Mouse (Mus musculus) intestine, embryonic 15.5 days (tissue): ENCODE data around the gene Dpy19l3. TPM values are rescaled to one million over a fixed set of nuclear protein-coding genes. Genes with fewer than 3 reads are reported as not detected.

ENCODE experiments used
- ATAC-seq: fragments of 200-750 bp; cut with Nextera tagmentation; 2 replicates; pipeline ENCODE4 v1.8.0; 2017; ENCODE audit warnings: moderate TSS enrichment, moderate library complexity
- H3K27ac ChIP-seq: fragments of 300-500 bp; sonication (generic); 2 replicates; pipeline ENCODE4 v1.5.1; 2015; ENCODE audit warnings: mild to moderate bottlenecking, inconsistent platforms
- H3K27me3 ChIP-seq: fragments of 300-500 bp; sonication (generic); replicated peaks from 2 replicates; pipeline ENCODE4 v1.6.1; 2015; ENCODE audit warnings: inconsistent platforms
- H3K36me3 ChIP-seq: fragments of 300-500 bp; sonication (generic); 2 replicates; pipeline ENCODE4 v1.6.1; 2015; ENCODE audit warnings: inconsistent platforms
- H3K4me1 ChIP-seq: fragments of 300-500 bp; sonication (generic); replicated peaks from 2 replicates; pipeline ENCODE4 v1.6.1; 2015; ENCODE audit warnings: inconsistent platforms
- H3K4me2 ChIP-seq: fragments of 300-500 bp; sonication (generic); replicated peaks from 2 replicates; pipeline ENCODE4 v1.6.1; 2015; ENCODE audit warnings: mild to moderate bottlenecking, inconsistent platforms
- H3K4me3 ChIP-seq: fragments of 300-500 bp; sonication (generic); replicated peaks from 2 replicates; pipeline ENCODE4 v1.5.1; 2015; ENCODE audit warnings: inconsistent platforms
- H3K9ac ChIP-seq: fragments of 300-500 bp; sonication (generic); 2 replicates; pipeline ENCODE4 v1.6.1; 2015; ENCODE audit warnings: inconsistent platforms
- H3K9me3 ChIP-seq: fragments of 300-500 bp; sonication (generic); 2 replicates; pipeline ENCODE4 v1.6.1; 2016; ENCODE audit warnings: inconsistent platforms
- WGBS: fragments of 180-500 bp; shearing (Covaris S2); methylation state at CpG from one replicate; pipeline ENCODE4 v1.1.7; 2015; 5-methylcytosine and 5-hydroxymethylcytosine counted together
- polyA plus RNA-seq: library from polyadenylated mRNA; unstranded; fragments of >200 nt; fragmentation: Nextera tagmentation; extraction: Ambion mirVana; gene quantifications from 2 replicates; pipeline ENCODE4 v1.2.1, GENCODE M21; 2015

The Dpy19l3 gene
- 15.6 and 17.5 TPM in 2 replicates for polyA plus RNA-seq

GRCm38 (mm10) chr7:35754033-35754885, at the start of gene Dpy19l3:
Gene Dpy19l3 (minus strand): TSS chr7:35754454.
- Histone ChIP-seq H3K9me3 (no peaks in the 10 kb centered on the region), H3K4me3 (peak within 1 kb of the TSS; percentile 89), H3K4me2 (peak within 1 kb of the TSS; percentile 95), H3K27me3 (no peaks in the 10 kb centered on the region), H3K36me3 (no peaks in the 10 kb centered on the region), H3K27ac (0 out of 2 replicates have a peak within 1 kb of the TSS, but pooled peaks have one; percentile 17), H3K9ac (peak within 1 kb of the TSS; percentile 70), H3K4me1 (peaks cover 5% of the 10 kb centered on the region; the same call in 1 of the 2 replicates)
- under 1% methylated on average over 70 of the region's 70 CpGs for WGBS
- peak; percentile 98 for ATAC-seq

- Histone ChIP-seq H3K4me2 (peak within 1 kb of the TSS; percentile 66), H3K27ac (peak within 1 kb of the TSS; percentile 78), H3K9ac (peak within 1 kb of the TSS; percentile 99), H3K4me3 (peak within 1 kb of the TSS; percentile 90), H3K4me1 (peaks cover 5% of the 10 kb centered on the region; the same call in 1 of the 2 replicates), H3K27me3 (no peaks in the 10 kb centered on the region), H3K9me3 (no peaks in the 10 kb centered on the region), H3K36me3 (peaks cover 10% of the 10 kb centered on the region)
- WGBS: 19% methylated on average over 26 of the region's 26 CpGs
- ATAC-seq: peak; percentile 98
Measured at GRCm38 (mm10) chr7:35802906-35803595, 48.8 kb upstream of the Dpy19l3 start, which contains the start of gene Zfp507. Gene Zfp507 (minus strand): TSS chr7:35803003.

GRCm38 (mm10) chr7:35802201-35802905, 48.1 kb upstream of the Dpy19l3 start:
- H3K4me1 ChIP-seq: peaks cover 5% of the 10 kb centered on the region; the same call in 1 of the 2 replicates
- H3K27me3 ChIP-seq: no peaks in the 10 kb centered on the region
- ATAC-seq: peak; percentile 92
- H3K27ac ChIP-seq: peak overlapping the region; percentile 78
- H3K4me3 ChIP-seq: peak overlapping the region; percentile 90
- H3K9me3 ChIP-seq: no peaks in the 10 kb centered on the region
- H3K4me2 ChIP-seq: peak overlapping the region; percentile 66
- peaks cover 10% of the 10 kb centered on the region for H3K36me3 ChIP-seq
- under 1% methylated on average over 45 of the region's 49 CpGs for WGBS
- peak overlapping the region; percentile 99 for H3K9ac ChIP-seq

- H3K9ac ChIP-seq: no peak overlapping the region
- peaks cover 3% of the 10 kb centered on the region; the same call in 1 of the 2 replicates for H3K4me1 ChIP-seq
- H3K9me3 ChIP-seq: no peaks in the 10 kb centered on the region
- H3K27me3 ChIP-seq: no peaks in the 10 kb centered on the region
- H3K4me2 ChIP-seq: no peak overlapping the region
- no peak overlapping the region for H3K27ac ChIP-seq
- peaks cover 45% of the 10 kb centered on the region for H3K36me3 ChIP-seq
- no peak for ATAC-seq
- WGBS: 41% methylated on average over 7 of the region's 7 CpGs
- H3K4me3 ChIP-seq: no peak overlapping the region
Measured at GRCm38 (mm10) chr7:35796123-35796522, 41.9 kb upstream of the Dpy19l3 start.

DNA sequence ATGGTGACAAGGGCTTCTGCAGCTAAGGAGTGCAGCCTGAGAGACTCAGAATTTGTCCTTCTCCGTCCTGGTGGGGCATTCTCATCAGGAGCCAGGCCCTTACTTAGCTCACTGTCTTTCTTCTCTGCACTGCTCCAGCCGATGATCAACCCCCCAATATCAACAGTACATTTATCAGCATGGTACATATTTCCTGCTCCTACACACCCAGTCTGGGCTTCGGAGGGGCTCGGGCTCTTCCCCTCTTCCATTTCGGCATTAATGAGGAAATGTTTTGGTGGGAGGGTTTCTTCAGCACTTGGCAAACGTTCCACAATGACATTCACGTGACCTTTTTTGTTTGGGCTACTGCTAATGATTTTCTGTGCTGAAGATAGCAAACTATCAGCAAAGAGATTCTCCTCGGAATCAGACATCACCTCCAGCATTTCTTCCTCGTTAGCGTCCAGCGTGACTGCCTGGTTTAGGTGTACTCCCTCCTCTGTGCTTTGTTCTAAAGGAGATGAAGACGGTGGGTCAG, 40.0 kb upstream of the Dpy19l3 start:
- no peak overlapping the region for H3K27ac ChIP-seq
- H3K4me3 ChIP-seq: no peak overlapping the region
- no peak overlapping the region for H3K4me2 ChIP-seq
- no peaks in the 10 kb centered on the region; the same call in 1 of the 2 replicates for H3K4me1 ChIP-seq
- H3K9me3 ChIP-seq: no peaks in the 10 kb centered on the region
- ATAC-seq: no peak
- H3K36me3 ChIP-seq: peaks cover 46% of the 10 kb centered on the region
- 76% methylated on average over 12 of the region's 12 CpGs for WGBS
- no peaks in the 10 kb centered on the region for H3K27me3 ChIP-seq
- no peak overlapping the region for H3K9ac ChIP-seq

DNA sequence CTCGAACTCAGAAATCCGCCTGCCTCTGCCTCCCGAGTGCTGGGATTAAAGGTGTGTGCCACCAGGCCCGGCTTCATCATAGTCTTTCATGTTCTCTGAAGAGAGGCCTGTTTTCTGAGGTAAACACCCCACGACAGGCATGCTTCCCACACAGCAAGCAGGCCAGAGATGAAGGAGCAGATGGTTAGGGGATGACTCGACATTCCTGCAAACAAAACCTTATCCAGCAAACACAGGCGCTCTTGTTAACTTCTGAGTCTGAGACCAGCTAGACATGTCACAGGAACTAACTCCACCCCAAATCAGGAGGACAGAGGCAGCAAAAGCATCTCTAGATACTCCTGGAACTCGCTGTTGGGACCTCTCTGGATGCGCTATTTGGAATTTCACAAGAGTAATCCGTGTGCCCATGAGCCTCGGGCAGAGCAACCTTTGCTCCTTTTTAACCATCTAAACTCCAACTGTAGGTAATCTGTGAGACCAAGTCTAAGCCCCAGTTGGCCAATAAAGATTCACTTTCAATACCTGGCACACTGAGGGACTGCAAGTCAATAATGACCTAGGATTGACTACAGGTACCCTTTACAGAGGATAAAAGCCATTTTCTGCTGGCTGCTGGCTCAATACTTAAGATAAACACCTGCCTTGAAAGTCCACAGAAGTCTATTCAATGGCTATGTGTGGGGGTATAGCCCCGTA, 38.0 kb upstream of the Dpy19l3 start:
- Histone ChIP-seq H3K27ac (no peak overlapping the region), H3K4me2 (no peak overlapping the region), H3K36me3 (peaks cover 40% of the 10 kb centered on the region), H3K9ac (no peak overlapping the region), H3K27me3 (no peaks in the 10 kb centered on the region), H3K4me3 (no peak overlapping the region), H3K4me1 (no peaks in the 10 kb centered on the region; the same call in 1 of the 2 replicates), H3K9me3 (no peaks in the 10 kb centered on the region)
- ATAC-seq: no peak
- 74% methylated on average over 12 of the region's 12 CpGs for WGBS

DNA sequence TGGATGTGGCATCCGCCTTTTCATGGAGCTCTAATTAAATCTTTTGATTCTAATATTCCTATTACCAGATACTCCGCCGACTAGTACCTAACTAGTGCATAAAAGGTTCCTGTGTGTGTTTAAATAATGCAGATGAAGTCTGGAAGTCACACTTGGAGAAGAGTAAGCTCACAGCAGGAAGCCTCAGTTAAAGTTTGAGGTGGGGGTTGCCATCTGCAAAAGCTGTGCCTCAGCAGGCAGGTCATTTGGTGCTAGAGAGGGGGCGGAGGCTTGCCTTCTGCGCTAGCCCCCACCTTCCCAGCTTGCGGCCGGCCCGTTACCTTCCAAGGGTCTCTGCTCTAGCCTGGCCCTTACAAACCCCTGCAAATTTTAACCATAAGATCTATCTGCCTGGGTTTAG, 36.7 kb upstream of the Dpy19l3 start:
- WGBS: 74% methylated on average over 8 of the region's 8 CpGs
- Histone ChIP-seq H3K27me3 (no peaks in the 10 kb centered on the region), H3K9me3 (no peaks in the 10 kb centered on the region), H3K4me1 (no peaks in the 10 kb centered on the region), H3K9ac (no peak overlapping the region), H3K27ac (no peak overlapping the region), H3K36me3 (peaks cover 33% of the 10 kb centered on the region), H3K4me3 (no peak overlapping the region), H3K4me2 (no peak overlapping the region)
- no peak for ATAC-seq

DNA sequence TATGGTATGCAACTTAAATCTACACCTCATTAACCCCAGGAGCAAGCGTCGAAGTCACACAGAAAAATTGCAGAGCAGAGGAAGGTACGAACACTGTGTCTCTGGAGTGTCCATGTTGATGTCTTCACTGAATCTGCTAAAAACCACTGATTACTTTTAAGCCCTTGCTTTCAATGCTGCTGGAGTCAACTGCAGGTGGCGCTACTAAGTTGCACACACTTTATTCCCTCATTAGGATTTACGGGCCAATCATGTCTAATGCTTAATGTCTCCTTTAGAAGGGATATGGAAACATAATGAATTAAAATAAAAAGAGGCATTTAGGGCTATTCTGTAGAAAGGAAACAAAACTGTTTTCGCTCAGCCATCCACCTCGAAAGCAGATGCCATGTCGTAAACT, 35.9 kb upstream of the Dpy19l3 start:
- H3K9me3 ChIP-seq: no peaks in the 10 kb centered on the region
- H3K27ac ChIP-seq: no peak overlapping the region
- H3K36me3 ChIP-seq: peaks cover 38% of the 10 kb centered on the region
- H3K4me3 ChIP-seq: no peak overlapping the region
- H3K4me2 ChIP-seq: no peak overlapping the region
- H3K9ac ChIP-seq: no peak overlapping the region
- H3K27me3 ChIP-seq: no peaks in the 10 kb centered on the region
- 80% methylated on average over 8 of the region's 8 CpGs for WGBS
- H3K4me1 ChIP-seq: no peaks in the 10 kb centered on the region
- ATAC-seq: no peak

DNA sequence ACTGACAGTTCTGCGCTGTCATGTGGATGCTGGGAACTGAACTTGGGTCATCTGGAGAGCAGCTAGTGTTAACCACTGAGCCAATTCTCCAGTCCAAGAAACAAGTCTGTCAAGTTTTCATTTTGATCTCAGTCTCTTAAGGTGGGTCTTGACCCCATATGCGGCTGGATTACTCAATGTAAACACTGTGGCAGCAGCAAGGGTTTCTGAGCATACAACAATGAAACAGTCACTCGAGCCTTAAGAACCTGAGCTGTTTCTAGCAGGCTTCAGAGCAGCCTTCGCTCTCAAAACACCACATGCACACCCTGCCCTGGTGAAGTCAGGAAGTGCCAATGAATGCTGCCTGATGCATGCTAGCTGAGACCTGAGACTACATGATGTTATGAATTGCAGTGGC, 31.3 kb upstream of the Dpy19l3 start:
- peaks cover 15% of the 10 kb centered on the region; the same call in 1 of the 2 replicates for H3K36me3 ChIP-seq
- peak; percentile 43; the same call in 1 of the 2 replicates for ATAC-seq
- H3K27me3 ChIP-seq: no peaks in the 10 kb centered on the region
- H3K4me2 ChIP-seq: no peak overlapping the region
- 34% methylated on average over 4 of the region's 4 CpGs for WGBS
- H3K9ac ChIP-seq: no peak overlapping the region
- H3K4me1 ChIP-seq: no peaks in the 10 kb centered on the region
- H3K27ac ChIP-seq: no peak overlapping the region
- no peak overlapping the region for H3K4me3 ChIP-seq
- no peaks in the 10 kb centered on the region for H3K9me3 ChIP-seq

DNA sequence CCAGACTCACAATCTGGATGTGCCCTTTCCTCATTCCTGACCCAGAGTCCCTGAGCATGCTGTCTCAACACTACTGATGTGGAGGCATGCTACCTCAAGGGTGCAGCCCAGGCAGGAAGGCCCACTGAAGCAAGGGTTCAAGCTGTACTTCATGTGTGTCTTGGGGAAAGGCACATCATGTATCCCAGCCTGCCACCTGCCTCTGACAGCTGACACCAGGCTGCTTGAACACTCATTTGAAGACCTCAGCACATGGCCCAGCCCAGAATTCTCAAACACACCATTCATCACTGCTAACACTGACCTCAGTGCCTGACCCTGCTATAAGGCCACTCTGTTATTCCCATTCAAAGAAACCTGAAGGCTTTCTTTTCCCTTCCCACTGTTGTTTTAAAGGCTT, 28.0 kb upstream of the Dpy19l3 start:
- H3K27me3 ChIP-seq: no peaks in the 10 kb centered on the region
- no peaks in the 10 kb centered on the region for H3K4me1 ChIP-seq
- H3K9me3 ChIP-seq: no peaks in the 10 kb centered on the region
- H3K4me3 ChIP-seq: no peak overlapping the region
- no peak overlapping the region for H3K27ac ChIP-seq
- peaks cover 31% of the 10 kb centered on the region for H3K36me3 ChIP-seq
- ATAC-seq: no peak
- H3K4me2 ChIP-seq: no peak overlapping the region
- no peak overlapping the region for H3K9ac ChIP-seq

DNA sequence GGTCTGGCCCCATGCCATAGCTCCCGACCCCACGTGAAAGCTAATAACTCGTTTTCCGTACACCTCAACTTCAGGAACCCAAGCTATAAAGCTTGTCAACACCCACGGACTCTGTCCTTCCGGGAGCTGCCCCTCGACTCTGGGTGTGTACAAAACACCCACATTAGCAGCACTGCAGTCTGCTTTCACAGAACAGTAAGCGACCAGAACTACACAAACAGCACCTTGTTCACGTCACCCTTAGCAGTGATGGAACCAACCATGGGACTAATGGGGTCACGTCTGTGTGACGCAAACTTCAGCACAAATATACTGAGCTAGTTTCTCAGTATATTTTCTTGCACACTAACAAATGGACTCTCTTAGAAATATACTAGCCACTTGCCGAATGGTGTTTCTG, 19.9 kb upstream of the Dpy19l3 start:
- WGBS: 88% methylated on average over 12 of the region's 12 CpGs
- H3K36me3 ChIP-seq: peaks cover 38% of the 10 kb centered on the region

More for the DNA sequence above, 19.9 kb upstream of the Dpy19l3 start:
- no peak overlapping the region for H3K9ac ChIP-seq
- H3K4me2 ChIP-seq: no peak overlapping the region
- no peaks in the 10 kb centered on the region for H3K4me1 ChIP-seq
- no peak overlapping the region for H3K4me3 ChIP-seq
- no peaks in the 10 kb centered on the region for H3K27me3 ChIP-seq
- no peaks in the 10 kb centered on the region for H3K9me3 ChIP-seq
- H3K27ac ChIP-seq: no peak overlapping the region
- no peak for ATAC-seq
